Mouse (Mus musculus) ES-Bruce4 (cell line): ENCODE measurements around the gene Vegfa.

Source experiments
- CTCF ChIP-seq: IDR thresholded peaks from one replicate; pipeline ENCODE4 v1.8.1; 2011; ENCODE audit warnings: low read depth, low read length
- POLR2A ChIP-seq: IDR thresholded peaks from one replicate; pipeline ENCODE4 v1.8.1; 2011; ENCODE audit warnings: low read length; ENCODE audit not compliant: insufficient read depth

DNA sequence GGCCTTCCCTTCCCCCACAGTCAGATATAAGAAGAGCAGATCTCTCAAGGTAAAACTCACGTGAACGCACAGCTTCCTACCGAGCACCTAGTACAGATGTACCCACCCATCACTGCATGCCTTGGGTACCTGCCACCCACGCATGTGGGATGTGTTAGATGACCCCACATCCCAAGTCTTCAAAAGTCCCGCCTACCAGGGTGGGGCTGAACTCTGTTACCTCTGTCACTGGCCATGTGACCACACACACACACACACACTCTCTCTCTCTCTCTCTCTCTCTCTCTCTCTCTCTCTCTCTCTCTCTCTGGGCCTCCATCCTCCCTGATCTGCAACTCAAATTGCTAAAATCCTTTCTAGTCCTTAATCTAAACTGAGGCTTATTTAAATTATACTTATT is 27.7 kb downstream of the Vegfa start:
- TF ChIP-seq POLR2A, result no peak
- no peak for TF ChIP-seq CTCF
